Mouse (Mus musculus) inflammation-experienced regulatory T-cells (primary cell): ENCODE data around the gene Fcrla. TPM values are rescaled to one million over a fixed set of nuclear protein-coding genes. Genes with fewer than 3 reads are reported as not detected.

ENCODE experiments used
- polyA plus RNA-seq, 2 experiments: library from polyadenylated mRNA; unstranded; fragments of 100-300 nt; shearing (Covaris generic); gene quantifications; one replicate each; pipeline ENCODE4 v1.2.1; 2017

Gene Fcrla
- 1 to 10 TPM; 1.3 to 2.1 TPM for polyA plus RNA-seq

DNA sequence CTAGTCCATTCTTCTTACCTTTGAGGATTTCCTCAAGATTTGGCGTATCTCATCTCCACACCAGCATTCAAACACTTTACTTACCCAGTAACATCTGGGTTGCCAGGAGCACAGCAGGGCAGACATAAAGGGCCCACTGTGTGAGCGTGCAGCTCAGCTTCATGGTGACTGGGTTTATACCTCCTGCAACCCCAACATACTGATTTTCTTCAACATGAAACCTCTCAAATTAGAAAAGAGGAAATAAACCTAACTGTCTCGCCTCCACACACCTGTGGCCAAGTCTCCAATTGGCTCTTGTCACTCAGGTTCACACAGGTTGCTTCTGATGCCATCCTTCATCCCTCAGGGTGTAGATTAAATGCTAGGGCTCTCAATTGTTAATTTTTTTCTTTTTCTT is at the start of gene Fcrla:
TSS of gene Fcrla (minus strand) at position 206 of the 400 bp plus-strand sequence.

GRCm38 (mm10) chr1:170976447-170976846 is 49.1 kb upstream of the Fcrla start, which contains the start of gene Fcgr2b:
Gene Fcgr2b, minus strand, starts transcription at chr1:170976547.

DNA sequence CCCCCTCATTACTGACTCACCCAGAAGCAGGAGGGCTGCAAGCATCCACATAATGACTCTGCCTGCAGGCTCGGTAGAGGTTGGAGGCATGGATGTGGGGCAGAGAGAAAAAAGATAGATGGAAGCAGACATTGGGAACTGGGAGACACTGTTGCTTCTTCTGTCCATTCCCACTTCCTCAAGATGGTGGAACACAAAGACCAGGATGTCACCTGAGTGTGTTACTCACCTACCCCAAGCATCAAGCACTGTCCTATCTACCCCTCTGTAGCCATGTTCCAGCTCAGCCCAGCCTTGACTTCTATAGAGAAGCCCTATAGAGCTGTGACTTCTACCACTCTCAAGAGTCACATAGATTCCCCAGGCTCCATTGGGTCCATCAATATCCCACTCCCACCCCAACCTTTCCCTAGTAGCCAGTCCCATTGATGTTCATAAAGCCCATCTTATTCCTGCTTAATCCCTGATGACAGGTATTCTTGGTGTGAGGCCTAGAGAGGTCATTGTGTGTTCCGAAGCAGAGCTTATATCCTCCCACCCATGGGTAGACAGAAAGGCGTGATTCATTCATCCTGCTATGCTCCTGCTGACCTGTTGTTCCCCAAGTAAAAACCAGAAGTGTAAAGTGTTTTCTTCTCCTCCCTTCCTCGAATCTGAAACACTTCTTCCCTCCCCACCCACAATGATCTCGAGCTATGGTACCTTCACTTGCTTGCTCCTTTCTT is 14.3 kb downstream of the Fcrla start, which contains the start of gene Fcrlb:
TSS of gene Fcrlb (minus strand) at position 51 of the 725 bp plus-strand sequence.

DNA sequence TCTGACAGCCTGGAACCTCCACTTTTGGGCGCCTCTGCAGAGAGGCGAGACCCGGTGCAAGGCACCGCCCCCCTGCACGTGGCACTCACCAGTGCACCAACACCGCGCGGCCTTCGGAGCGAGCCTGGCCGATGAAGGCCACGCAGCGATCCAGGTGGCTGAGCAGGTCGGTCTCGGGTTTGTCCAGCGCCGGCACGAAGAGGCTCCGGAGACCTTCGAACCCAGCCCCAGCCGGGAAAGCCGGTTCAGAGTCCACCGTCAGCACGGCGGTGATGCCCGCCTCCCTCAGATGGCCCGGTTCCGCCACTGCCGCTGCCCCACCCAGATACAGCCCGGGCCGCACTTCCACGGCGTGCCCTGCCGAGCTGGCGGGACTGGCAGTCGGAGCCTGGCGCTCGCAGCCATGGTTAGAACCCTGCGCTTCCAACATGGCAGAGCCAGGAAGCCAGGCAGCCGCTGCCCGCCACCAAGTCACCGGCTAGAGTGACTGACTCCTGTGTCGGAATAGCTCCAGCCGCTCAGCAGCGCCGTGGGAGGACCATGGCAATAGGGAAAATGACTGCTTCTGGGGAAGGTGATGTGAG is 42.3 kb downstream of the Fcrla start, which contains the start of the genes Gm26620 and Dusp12:
TSS of gene Gm26620 (plus strand) at position 88 of the 584 bp plus-strand sequence.
TSS of gene Dusp12 (minus strand) at position 563 of the 584 bp plus-strand sequence.

GRCm38 (mm10) chr1:170867691-170868105 is 59.7 kb downstream of the Fcrla start, which contains the start of gene Atf6:
Gene Atf6, minus strand, starts transcription at chr1:170867771.

Other genes with a start within 250 kb of the Fcrla start
- 10 to 100 TPM in 1 of 2 experiments, 1 to 10 TPM in 1; 7.5 to 11.2 TPM for gene Atf6, start 59.8 kb downstream of the Fcrla start, polyA plus RNA-seq
- gene Gm26620, start 42.5 kb downstream of the Fcrla start, polyA plus RNA-seq, result 1 to 10 TPM in 1 of 2 experiments, not detected in 1; 1.7 TPM
- 10 to 100 TPM; 34.1 to 39.8 TPM for gene Dusp12, start 42.0 kb downstream of the Fcrla start, polyA plus RNA-seq
- gene Fcrlb, start 14.6 kb downstream of the Fcrla start, polyA plus RNA-seq, result not detected
- gene Fcgr2b, start 49.0 kb upstream of the Fcrla start, polyA plus RNA-seq, result 1 to 10 TPM; 1.5 to 4.3 TPM
- 1 to 10 TPM in 1 of 2 experiments, under 1 TPM in 1; 0.17 to 2.2 TPM for gene Fcgr4, start 91.3 kb upstream of the Fcrla start, polyA plus RNA-seq
- 1 to 10 TPM in 1 of 2 experiments, under 1 TPM in 1; 0.36 to 4.0 TPM for gene Fcgr3, start 137.4 kb upstream of the Fcrla start, polyA plus RNA-seq
- gene Cfap126, start 186.3 kb upstream of the Fcrla start, polyA plus RNA-seq, result 1 to 10 TPM in 1 of 2 experiments, not detected in 1; 3.6 TPM
- gene Sdhc, start 223.0 kb upstream of the Fcrla start, polyA plus RNA-seq, result 100 to 1,000 TPM; 156 to 158 TPM
- gene Mpz, start 223.1 kb upstream of the Fcrla start, polyA plus RNA-seq, result under 1 TPM in 1 of 2 experiments, not detected in 1; 0.36 TPM